Mouse (Mus musculus) ES-E14 (cell line): ENCODE measurements at regions not wholly inside any gene's neighbourhood (a gene's known extent, or its start where the extent isn't known, plus 50 kb on each side); places are given as distances from the start of the nearest gene placed in this dataset.
A peak's percentile ranks its signal among the peaks of the same experiment; 100 is the strongest.

ENCODE experiments used
- DNase-seq: peaks from one replicate; pipeline ENCODE4 v3.0.0-alpha.2; 2013; ENCODE audit warnings: low read depth, low spot score
- H3K27ac ChIP-seq: 2 replicates; pipeline ENCODE4 v1.5.1; 2012; ENCODE audit warnings: low read depth, mild to moderate bottlenecking, low read length, moderate library complexity, mixed read lengths; ENCODE audit not compliant: poor library complexity, insufficient read depth, severe bottlenecking
- H3K36me3 ChIP-seq: 2 replicates; pipeline ENCODE4 v1.6.1; 2012; ENCODE audit warnings: mild to moderate bottlenecking, low read length, moderate library complexity, mixed read lengths; ENCODE audit not compliant: control insufficient read depth, poor library complexity, insufficient read depth, severe bottlenecking
- H3K4me1 ChIP-seq, 2 experiments: fragments of 150-350 bp in 1 of 2; sonication (generic) in 1 of 2; 2 replicates each; pipeline ENCODE4 v1.6.1; 2012; ENCODE audit warnings: low read length in 2 of 2, mild to moderate bottlenecking in 1 of 2, mixed read lengths in 1 of 2; ENCODE audit not compliant: control insufficient read depth in 2 of 2, insufficient read depth in 2 of 2, poor library complexity in 1 of 2
- H3K4me3 ChIP-seq, 2 experiments: fragments of 150-350 bp in 1 of 2; sonication (generic) in 1 of 2; 2 replicates each; pipeline ENCODE4 v1.5.1; 2012; ENCODE audit warnings: low read length in 2 of 2, low read depth in 1 of 2, mild to moderate bottlenecking in 1 of 2, mixed read lengths in 1 of 2; ENCODE audit not compliant: insufficient read depth in 1 of 2, poor library complexity in 1 of 2, severe bottlenecking in 1 of 2
- H3K9ac ChIP-seq: 2 replicates; pipeline ENCODE4 v1.6.1; 2012; ENCODE audit warnings: low read depth, mild to moderate bottlenecking, low read length, mixed read lengths; ENCODE audit not compliant: poor library complexity, insufficient read depth, severe bottlenecking
- H3K9me3 ChIP-seq: fragments of 150-350 bp; sonication (generic); 2 replicates; pipeline ENCODE4 v1.6.1; 2012; ENCODE audit warnings: low read depth, mild to moderate bottlenecking, low read length; ENCODE audit not compliant: control insufficient read depth, insufficient read depth
- CHD2 ChIP-seq: IDR thresholded peaks from 2 replicates; pipeline ENCODE4 v1.6.1; 2014; ENCODE audit warnings: mild to moderate bottlenecking, low read depth, low read length, inconsistent platforms
- HCFC1 ChIP-seq: IDR thresholded peaks from 2 replicates; pipeline ENCODE4 v1.6.1; 2012; ENCODE audit warnings: low read length, inconsistent platforms, borderline replicate concordance; ENCODE audit not compliant: insufficient read depth
- MAFK ChIP-seq: IDR thresholded peaks from 2 replicates; pipeline ENCODE4 v1.6.1; 2014; ENCODE audit warnings: mild to moderate bottlenecking, low read depth, low read length, inconsistent platforms; ENCODE audit not compliant: insufficient read depth
- ZC3H11A ChIP-seq: IDR thresholded peaks from 2 replicates; pipeline ENCODE4 v1.6.1; 2012; ENCODE audit warnings: low read depth, mild to moderate bottlenecking, inconsistent platforms, low read length, borderline replicate concordance
- ZNF384 ChIP-seq: IDR thresholded peaks from 2 replicates; pipeline ENCODE4 v1.6.1; 2012; ENCODE audit warnings: low read depth, low read length, inconsistent platforms
- in situ Hi-C, 2 experiments: fragments of 600-800 bp; cut with MboI; formaldehyde crosslinking; loops; one replicate each; pipeline ENCODE4 v1.15.1; 2025; ENCODE audit warnings: low sequenced_read_pairs in 2 of 2, inconsistent platforms in 1 of 2; ENCODE audit not compliant: unreplicated experiment in 2 of 2

GRCm38 (mm10) chr3:38229051-38229450, 255.6 kb downstream of the Ankrd50 start:
- TF ChIP-seq ZNF384 (no peak), CHD2 (no peak), ZC3H11A (no peak), MAFK (no peak), HCFC1 (no peak)
- Histone ChIP-seq H3K36me3 (no peaks in the 10 kb centered on the region), H3K27ac (no peak overlapping the region), H3K4me1 (no peaks in the 10 kb centered on the region), H3K4me3 (no peak overlapping the region), H3K9ac (no peak overlapping the region), H3K9me3 (no peaks in the 10 kb centered on the region)
- in situ Hi-C loops: no loop called here
- no peak for DNase-seq

GRCm38 (mm10) chr3:38227596-38227995, 257.0 kb downstream of the Ankrd50 start:
- Histone ChIP-seq H3K4me1 (no peaks in the 10 kb centered on the region), H3K9ac (no peak overlapping the region), H3K4me3 (peak overlapping the region in 1 of 2 experiments; percentile 17; a peak in 1 of 4 replicates), H3K9me3 (no peaks in the 10 kb centered on the region), H3K27ac (no peak overlapping the region), H3K36me3 (no peaks in the 10 kb centered on the region)
- in situ Hi-C loops: no loop called here
- peak; percentile 46 for DNase-seq
- TF ChIP-seq ZC3H11A (peak; percentile 57; the same call in 1 of the 2 replicates), MAFK (no peak)

DNA sequence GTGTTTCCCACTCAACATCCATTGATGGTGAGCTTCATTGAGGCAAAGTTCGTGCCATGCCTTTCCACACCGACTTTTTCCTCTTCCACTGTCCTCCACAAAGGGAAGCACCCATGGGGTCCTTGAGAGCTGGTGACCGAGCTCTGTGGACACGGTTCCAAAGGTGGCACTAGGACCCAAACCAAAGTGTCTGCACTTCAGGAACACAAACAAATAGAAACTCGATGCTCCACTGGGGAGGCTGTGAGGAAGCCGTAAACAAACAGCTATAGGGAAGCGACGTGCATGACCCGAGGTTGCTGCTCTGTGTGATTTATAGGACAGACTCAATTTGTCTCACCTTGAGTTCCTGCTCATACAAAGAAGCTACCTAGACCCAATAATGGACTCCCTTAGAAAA, 257.5 kb downstream of the Ankrd50 start:
- Histone ChIP-seq H3K27ac (no peak overlapping the region), H3K4me3 (no peak overlapping the region), H3K9ac (no peak overlapping the region), H3K36me3 (no peaks in the 10 kb centered on the region), H3K4me1 (no peaks in the 10 kb centered on the region), H3K9me3 (no peaks in the 10 kb centered on the region)
- TF ChIP-seq MAFK (no peak), ZC3H11A (no peak), ZNF384 (no peak), HCFC1 (no peak), CHD2 (no peak)
- in situ Hi-C loops: no loop called here
- DNase-seq: no peak

DNA sequence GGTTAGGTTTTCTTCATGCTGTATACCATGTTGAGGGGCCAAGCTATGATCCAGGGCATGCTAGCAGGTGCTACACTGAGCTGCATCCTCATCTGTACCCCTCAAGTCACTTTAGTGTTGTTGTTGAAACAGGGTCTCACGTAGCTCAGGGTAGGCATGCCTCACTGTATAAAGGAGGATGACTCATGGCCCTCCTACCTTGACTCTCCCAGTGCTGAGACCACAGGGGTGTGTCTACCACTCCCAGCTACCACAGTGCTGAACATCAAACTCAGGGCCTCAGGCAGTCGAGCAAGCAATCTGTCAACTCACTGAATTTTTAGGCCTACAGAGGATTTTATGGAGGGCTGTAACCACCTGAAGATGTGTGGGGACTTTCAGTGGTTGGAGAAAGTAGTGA, 258.5 kb downstream of the Ankrd50 start:
- TF ChIP-seq CHD2: no peak
- no peak for TF ChIP-seq ZC3H11A
- no peak for TF ChIP-seq MAFK
- no peak for TF ChIP-seq ZNF384
- TF ChIP-seq HCFC1: no peak
- in situ Hi-C loops: no loop called here

GRCm38 (mm10) chr3:38221834-38222215, 262.8 kb downstream of the Ankrd50 start:
- in situ Hi-C loops: no loop called here
- H3K9ac ChIP-seq: no peak overlapping the region
- no peak overlapping the region for H3K27ac ChIP-seq
- TF ChIP-seq ZC3H11A: no peak
- TF ChIP-seq HCFC1: no peak
- no peak for TF ChIP-seq CHD2
- TF ChIP-seq MAFK: no peak
- TF ChIP-seq ZNF384: no peak
- H3K36me3 ChIP-seq: no peaks in the 10 kb centered on the region
- H3K4me3 ChIP-seq: no peak overlapping the region
- no peaks in the 10 kb centered on the region for H3K9me3 ChIP-seq
- DNase-seq: no peak
- H3K4me1 ChIP-seq: no peaks in the 10 kb centered on the region

More for the DNA sequence above, 258.5 kb downstream of the Ankrd50 start:
- Histone ChIP-seq H3K4me3 (no peak overlapping the region), H3K9ac (no peak overlapping the region), H3K4me1 (no peaks in the 10 kb centered on the region), H3K9me3 (no peaks in the 10 kb centered on the region), H3K36me3 (no peaks in the 10 kb centered on the region), H3K27ac (no peak overlapping the region)
- DNase-seq: no peak
